Mouse (Mus musculus) heart, adult 2 months (tissue): ENCODE measurements around the gene Figla. TPM values are rescaled to one million over a fixed set of nuclear protein-coding genes. Genes with fewer than 3 reads are reported as not detected.

Experiments used
- DNase-seq, 2 experiments: peaks; one replicate each; pipeline ENCODE4 v3.0.0; 2021
- H3K27ac ChIP-seq: fragments of 200-600 bp; 2 replicates; pipeline ENCODE4 v1.8.1; 2022
- H3K27me3 ChIP-seq: fragments of 200-500 bp; 2 replicates; pipeline ENCODE4 v1.6.1; 2012; ENCODE audit warnings: mild to moderate bottlenecking, low read length, inconsistent platforms, mixed read lengths; ENCODE audit not compliant: control insufficient read depth, insufficient read depth
- H3K36me3 ChIP-seq: fragments of 200-500 bp; 2 replicates; pipeline ENCODE4 v1.6.1; 2012; ENCODE audit warnings: low read length, inconsistent platforms; ENCODE audit not compliant: control insufficient read depth, insufficient read depth
- H3K4me1 ChIP-seq: fragments of 200-500 bp; 2 replicates; pipeline ENCODE4 v1.6.1; 2011; ENCODE audit warnings: low read length; ENCODE audit not compliant: control insufficient read depth, insufficient read depth
- H3K4me3 ChIP-seq: fragments of 200-600 bp; 2 replicates; pipeline ENCODE4 v1.8.1; 2022
- H3K79me2 ChIP-seq: fragments of 200-500 bp; replicated peaks from 2 replicates; pipeline ENCODE4 v1.6.1; 2012; ENCODE audit warnings: mild to moderate bottlenecking, inconsistent platforms, low read length, moderate library complexity, mixed read lengths; ENCODE audit not compliant: control insufficient read depth, insufficient read depth
- H3K9ac ChIP-seq: fragments of 200-500 bp; 2 replicates; pipeline ENCODE4 v1.6.1; 2012; ENCODE audit warnings: low read depth, mild to moderate bottlenecking, control low read depth, inconsistent platforms, low read length, mixed read lengths
- CTCF ChIP-seq: fragments of 200-600 bp; IDR thresholded peaks from 2 replicates; pipeline ENCODE4 v1.8.1; 2022; ENCODE audit warnings: antibody characterized with exemption, mild to moderate bottlenecking, moderate library complexity
- EP300 ChIP-seq: fragments of 200-500 bp; IDR thresholded peaks from 2 replicates; pipeline ENCODE4 v1.6.1; 2011; ENCODE audit warnings: low read depth, low read length, control low read depth; ENCODE audit not compliant: insufficient read depth
- POLR2A ChIP-seq: fragments of 200-500 bp; IDR thresholded peaks from 2 replicates; pipeline ENCODE4 v1.6.1; 2011; ENCODE audit warnings: mild to moderate bottlenecking, low read depth, low read length, control low read depth; ENCODE audit not compliant: insufficient read depth
- WGBS: fragments of 180-500 bp; shearing (Covaris S2); methylation state at CpG from one replicate; pipeline ENCODE4 v1.1.7; 2018; 5-methylcytosine and 5-hydroxymethylcytosine counted together
- intact Hi-C: fragments of 180-260 bp; cut with DNase I; formaldehyde crosslinking; loops from one replicate; pipeline ENCODE4 v1.15.1; 2025
- polyA plus RNA-seq: library from polyadenylated mRNA; depleted of rRNA; stranded (reverse); fragments of >200 nt; gene quantifications from 2 replicates; pipeline ENCODE4 v1.2.3, GENCODE M21; 2012
- total RNA-seq, 2 experiments: library from RNA; stranded (reverse); gene quantifications; 2 replicates each; pipeline ENCODE4 v1.2.3; 2021

The Figla gene
- total and polyA plus RNA-seq, 3 experiments, result not detected

DNA sequence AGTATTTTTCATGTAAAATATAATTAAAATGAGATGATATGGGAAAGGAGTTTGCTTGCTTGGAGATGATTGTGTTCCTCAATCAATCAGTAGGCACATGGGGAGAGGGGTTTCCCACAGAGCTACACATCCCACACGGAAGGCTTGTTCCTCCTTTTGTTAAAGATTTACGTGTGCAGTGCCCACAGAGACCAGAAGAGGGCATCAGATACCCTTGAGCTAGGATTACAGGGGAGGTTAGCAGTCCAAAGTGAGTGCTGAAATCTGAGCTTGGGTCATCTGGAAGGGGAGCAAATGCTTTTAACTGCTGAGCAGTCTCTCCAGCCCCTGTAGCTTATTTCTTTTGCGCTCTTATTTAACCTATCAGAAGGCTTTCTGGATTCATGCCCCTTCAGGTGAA, 5.0 kb downstream of the Figla start:
- H3K4me3 ChIP-seq, result no peak overlapping the region
- no peaks in the 10 kb centered on the region for H3K4me1 ChIP-seq
- no peak overlapping the region for H3K27ac ChIP-seq
- no peak overlapping the region for H3K9ac ChIP-seq
- no peaks in the 10 kb centered on the region for H3K79me2 ChIP-seq
- DNase-seq, result peak in 1 of 2 experiments; percentile 24
- TF ChIP-seq POLR2A (no peak), CTCF (peak; percentile 73)
- intact Hi-C loops, result loop anchor here (2.0 to 5.0 kb wide), 2 partner anchors 64 to 341 kb away; no protein-coding TSS in a partner anchor
- WGBS, result 35% methylated on average over 3 of the region's 3 CpGs
- no peaks in the 10 kb centered on the region for H3K36me3 ChIP-seq
- H3K27me3 ChIP-seq, result no peaks in the 10 kb centered on the region

- Histone ChIP-seq H3K4me1 (no peaks in the 10 kb centered on the region), H3K27me3 (no peaks in the 10 kb centered on the region), H3K9ac (no peak overlapping the region), H3K36me3 (no peaks in the 10 kb centered on the region), H3K79me2 (no peaks in the 10 kb centered on the region), H3K27ac (no peak overlapping the region), H3K4me3 (no peak overlapping the region)
- 76% methylated on average over 8 of the region's 8 CpGs for WGBS
- no peak for DNase-seq
- intact Hi-C loops, result no loop called here
- TF ChIP-seq EP300 (no peak), CTCF (no peak), POLR2A (no peak)
Measured at GRCm38 (mm10) chr6:86026632-86027292, 10.8 kb downstream of the Figla start.

DNA sequence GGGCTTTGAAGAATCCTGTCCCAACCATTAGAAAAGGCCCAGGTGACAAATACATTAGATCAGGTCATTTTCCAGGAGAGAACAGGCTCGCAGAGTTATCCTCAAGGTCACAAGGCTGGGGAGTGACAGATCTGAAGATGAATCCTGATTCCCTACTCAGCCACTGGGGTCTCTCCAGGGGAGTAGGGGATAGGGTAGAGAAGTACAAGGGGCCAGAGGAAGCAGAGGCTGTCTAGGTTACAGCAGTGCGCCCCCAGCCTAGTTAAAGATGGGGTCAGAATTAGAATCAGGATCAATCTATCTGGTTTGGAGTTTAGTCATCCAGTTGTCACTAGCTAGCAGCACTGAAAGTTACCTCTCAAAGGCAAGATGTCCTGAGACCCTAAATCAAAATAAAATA, 12.2 kb downstream of the Figla start:
- intact Hi-C loops, result no loop called here

DNA sequence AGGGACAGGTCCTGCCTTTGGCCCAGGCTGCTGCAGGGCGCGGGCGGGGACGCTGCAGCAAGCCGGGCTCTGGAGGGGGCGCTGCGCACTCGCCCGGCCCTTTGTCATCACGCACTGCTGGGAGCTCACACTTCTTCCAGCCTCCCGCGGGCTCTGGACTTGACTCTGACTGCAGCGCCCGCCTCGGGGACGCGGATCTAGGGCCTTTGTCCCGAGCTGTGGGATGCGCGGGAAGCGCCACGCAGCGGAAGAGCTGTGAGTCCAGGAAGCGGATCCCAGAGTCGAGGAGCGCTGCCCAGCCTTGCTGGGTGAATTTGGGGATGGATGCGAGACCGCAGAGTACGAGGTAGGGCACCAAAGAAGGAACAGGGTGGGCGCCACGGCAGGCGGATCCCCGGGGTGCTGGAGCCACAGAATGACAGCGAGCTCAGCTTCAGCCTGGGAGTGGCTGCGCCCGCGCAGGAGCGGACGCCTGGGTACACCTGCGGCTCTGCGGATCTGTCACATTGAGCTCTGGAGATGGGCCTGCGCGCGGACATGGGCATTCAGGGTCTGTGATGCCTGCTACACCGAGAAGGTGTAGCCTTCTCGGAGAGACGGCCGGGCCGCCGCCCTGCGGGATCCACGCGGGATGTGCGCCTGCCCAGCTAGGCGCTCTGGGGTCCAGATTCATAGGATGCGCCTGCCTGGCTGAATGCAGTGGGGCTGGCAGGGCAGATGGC, 12.8 kb downstream of the Figla start, which contains the start of gene Add2:
Gene Add2 (plus strand): TSS at position 81 of the 722 bp plus-strand sequence.
- Histone ChIP-seq H3K27me3 (no peaks in the 10 kb centered on the region), H3K4me1 (no peaks in the 10 kb centered on the region), H3K36me3 (no peaks in the 10 kb centered on the region), H3K79me2 (no peaks in the 10 kb centered on the region), H3K27ac (no peak within 1 kb of the TSS), H3K4me3 (peak within 1 kb of the TSS; percentile 39), H3K9ac (no peak within 1 kb of the TSS)
- no peak for DNase-seq
- WGBS, result 2% methylated on average over 56 of the region's 56 CpGs
- no peak for TF ChIP-seq EP300
- TF ChIP-seq CTCF, result peak; percentile 19; the same call in 1 of the 2 replicates
- no peak for TF ChIP-seq POLR2A
- intact Hi-C loops, result no loop called here

More for the DNA sequence above, 12.2 kb downstream of the Figla start:
- Histone ChIP-seq H3K79me2 (no peaks in the 10 kb centered on the region), H3K27me3 (no peaks in the 10 kb centered on the region), H3K36me3 (no peaks in the 10 kb centered on the region), H3K4me3 (no peak overlapping the region), H3K4me1 (no peaks in the 10 kb centered on the region), H3K27ac (no peak overlapping the region), H3K9ac (no peak overlapping the region)
- 52% methylated on average over 2 of the region's 2 CpGs for WGBS
- TF ChIP-seq EP300 (no peak), POLR2A (no peak), CTCF (no peak)
- DNase-seq, result no peak

DNA sequence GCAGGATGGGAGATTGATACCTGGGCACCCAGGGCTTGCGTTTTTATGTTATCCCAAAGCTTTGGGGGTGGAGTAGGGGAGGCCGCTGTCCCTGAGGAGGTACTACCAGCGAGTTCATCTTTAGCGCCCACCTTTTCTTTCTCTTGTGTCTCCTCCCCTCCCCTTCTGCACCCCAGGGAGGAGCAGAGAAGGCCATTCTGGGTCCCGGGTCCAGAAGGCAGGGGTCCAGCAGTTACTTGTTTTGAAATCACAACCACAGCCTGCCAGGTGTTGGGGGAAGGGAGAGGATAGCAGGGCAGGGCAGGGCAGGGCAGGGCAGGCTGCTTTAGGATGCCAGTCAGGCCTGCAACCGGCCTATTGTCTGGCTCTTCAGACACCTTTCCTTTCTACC, 13.3 kb downstream of the Figla start:
- 18% methylated on average over 6 of the region's 6 CpGs for WGBS

GRCm38 (mm10) chr6:86031527-86031926, 15.6 kb downstream of the Figla start:
- intact Hi-C loops, result no loop called here
- Histone ChIP-seq H3K27ac (no peak overlapping the region), H3K4me1 (no peaks in the 10 kb centered on the region), H3K4me3 (no peak overlapping the region), H3K79me2 (no peaks in the 10 kb centered on the region), H3K27me3 (no peaks in the 10 kb centered on the region), H3K9ac (no peak overlapping the region), H3K36me3 (no peaks in the 10 kb centered on the region)
- no peak for DNase-seq
- TF ChIP-seq EP300, result no peak
- no peak for TF ChIP-seq POLR2A
- no peak for TF ChIP-seq CTCF
- 69% methylated on average over 2 of the region's 2 CpGs for WGBS

More for the DNA sequence above, 13.3 kb downstream of the Figla start:
- Histone ChIP-seq H3K4me1 (no peaks in the 10 kb centered on the region), H3K9ac (no peak overlapping the region), H3K27ac (no peak overlapping the region), H3K27me3 (no peaks in the 10 kb centered on the region), H3K79me2 (no peaks in the 10 kb centered on the region), H3K36me3 (no peaks in the 10 kb centered on the region), H3K4me3 (no peak overlapping the region)
- intact Hi-C loops, result no loop called here
- TF ChIP-seq CTCF, result no peak
- TF ChIP-seq EP300, result no peak
- TF ChIP-seq POLR2A, result no peak
- DNase-seq, result no peak
